In the genomic region with DNA sequence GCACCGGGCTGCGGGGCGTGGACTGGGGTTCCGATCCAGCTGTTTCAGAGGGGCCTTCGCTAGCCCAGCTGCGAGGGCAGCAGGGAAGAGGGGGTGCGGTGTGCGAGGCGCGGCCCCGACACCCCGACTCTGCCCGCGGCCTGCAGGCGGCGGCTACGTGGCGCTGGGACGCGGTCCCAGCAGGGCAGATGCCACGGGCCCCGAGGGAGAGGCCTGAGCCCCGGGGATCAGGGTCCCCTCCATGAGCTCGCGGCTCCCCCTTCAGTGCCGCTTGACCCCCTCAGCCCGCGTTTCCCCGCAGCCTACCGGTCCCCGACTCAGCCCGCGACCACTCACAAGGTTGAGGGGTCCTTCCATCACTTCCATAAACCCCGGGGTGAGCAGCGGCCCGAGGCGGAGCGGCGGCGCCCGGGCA, we compare ENCODE assay signal across 7 mouse cellular contexts. TPM values are rescaled to one million over a fixed set of nuclear protein-coding genes. Genes with fewer than 3 reads are reported as not detected.
A peak's percentile ranks its signal among the peaks of the same experiment; 100 is the strongest.
DNase-seq lines count a peak whose midpoint lies in the region; ATAC-seq and TF ChIP-seq lines count a peak whose summit lies in the region.

No protein-coding gene starts in this region.

- peaks cover 12% of the 10 kb centered on the region for H3K4me1 ChIP-seq in embryonic facial prominence, embryonic 13.5 days
- H3K4me1 ChIP-seq in hindbrain, embryonic 15.5 days (replicated peaks): peaks cover 28% of the 10 kb centered on the region

- H3K27ac ChIP-seq in left cerebral cortex, adult 2 months: peak overlapping the region; percentile 82
- H3K27ac ChIP-seq in embryonic facial prominence, embryonic 13.5 days: peak overlapping the region; percentile 51
- peak overlapping the region; percentile 77 for H3K27ac ChIP-seq in hindbrain, embryonic 15.5 days (replicated peaks)

- peak; percentile 12 for TF ChIP-seq CTCF in left cerebral cortex, adult 2 months (IDR thresholded peaks at IDR 0.05)

- intact Hi-C loops in left cerebral cortex, adult 2 months (cut with DNase I): no loop called here

- no peak for DNase-seq in left cerebral cortex, adult 2 months (ENCODE audit: extremely low spot score in 1 of 2, low spot score in 2 of 2)
- no peak for DNase-seq in left cerebral cortex, adult 8-10 months (ENCODE audit: low spot score in 2 of 2)
- peak; percentile 69 for DNase-seq in Muller cell, postnatal 12 days (ENCODE audit: inconsistent ontology term)
- DNase-seq in lung, postnatal 10 days: peak; percentile 45
- DNase-seq in spleen, postnatal 14 days (ENCODE audit: low spot score in 2 of 2): peak; percentile 12 to 36

- no peaks in the 10 kb centered on the region for H3K9me3 ChIP-seq in embryonic facial prominence, embryonic 13.5 days
- no peaks in the 10 kb centered on the region for H3K9me3 ChIP-seq in hindbrain, embryonic 15.5 days

- peak; percentile 21; the same call in 1 of the 2 replicates for ATAC-seq in embryonic facial prominence, embryonic 13.5 days (ENCODE audit: insufficient number of reproducible peaks, insufficient read depth, low FRiP score, low TSS enrichment, low read depth)
- ATAC-seq in hindbrain, embryonic 15.5 days (ENCODE audit: low FRiP score, low read depth): peak; percentile 74

- under 1% methylated on average over 26 of the region's 41 CpGs for WGBS in embryonic facial prominence, embryonic 13.5 days
- under 1% methylated on average over 37 of the region's 41 CpGs for WGBS in hindbrain, embryonic 15.5 days

- peak overlapping the region; percentile 93 for H3K9ac ChIP-seq in embryonic facial prominence, embryonic 13.5 days
- H3K9ac ChIP-seq in hindbrain, embryonic 15.5 days: peak overlapping the region; percentile 76

- no peaks in the 10 kb centered on the region for H3K27me3 ChIP-seq in embryonic facial prominence, embryonic 13.5 days
- no peaks in the 10 kb centered on the region for H3K27me3 ChIP-seq in hindbrain, embryonic 15.5 days

- peak overlapping the region; percentile 91 for H3K4me3 ChIP-seq in left cerebral cortex, adult 2 months
- peak overlapping the region; percentile 97 for H3K4me3 ChIP-seq in embryonic facial prominence, embryonic 13.5 days
- H3K4me3 ChIP-seq in hindbrain, embryonic 15.5 days: peak overlapping the region; percentile 69

- no peaks in the 10 kb centered on the region for H3K36me3 ChIP-seq in embryonic facial prominence, embryonic 13.5 days
- no peaks in the 10 kb centered on the region for H3K36me3 ChIP-seq in hindbrain, embryonic 15.5 days

- H3K4me2 ChIP-seq in embryonic facial prominence, embryonic 13.5 days: peak overlapping the region; percentile 82
- peak overlapping the region; percentile 96 for H3K4me2 ChIP-seq in hindbrain, embryonic 15.5 days

RNA-seq across cellular contexts. Expression of gene Nrbf2, which starts 0.3 kb away (rescaled TPM):
- total RNA-seq in left cerebral cortex, adult 2 months (2021): 10 to 100 TPM; 19.4 to 20.1 TPM
- 10 to 100 TPM; 14.2 to 17.4 (median 15.9) TPM for total RNA-seq in left cerebral cortex, adult 8-10 months (2022)
- 38.5 and 38.9 TPM in 2 replicates for polyA plus RNA-seq in embryonic facial prominence, embryonic 13.5 days (2015; fragmentation: Nextera tagmentation; extraction: Ambion mirVana)
- polyA plus RNA-seq in hindbrain, embryonic 15.5 days (2015; fragmentation: Nextera tagmentation; extraction: Ambion mirVana): 36.3 and 37.7 TPM in 2 replicates

Comparison
In these comparisons a context has a peak if more than half of its experiments do, and no peak if none do; other contexts are left out.
1. DNase-seq: peak in Muller cell, postnatal 12 days (single experiment), lung, postnatal 10 days (single experiment) and spleen, postnatal 14 days (2 of 2); none in left cerebral cortex, adult 2 months (0 of 2) and left cerebral cortex, adult 8-10 months (0 of 2).
2. Peak in every context shown above with its lines, with median percentiles within 50 percentile points of each other: H3K27ac ChIP-seq and H3K4me3 ChIP-seq.